Mouse (Mus musculus): Measurements from ENCODE around the gene Dbi.

- TF ChIP-seq POLR2A (IDR thresholded peaks at IDR 0.05; ENCODE audit: low read depth, low read length) (no peak), CTCF (conservative IDR thresholded peaks at IDR 0.05; ENCODE audit: insufficient read depth, insufficient read length, low read depth, low read length) (no peak)
Observed at GRCm38 (mm10) chr1:120085696-120086095, 35.2 kb downstream of the Dbi start.

Data from kidney, adult 2 months (tissue).